Mouse (Mus musculus): Measurements from ENCODE around the gene Ube2n.

The Ube2n gene

DNA sequence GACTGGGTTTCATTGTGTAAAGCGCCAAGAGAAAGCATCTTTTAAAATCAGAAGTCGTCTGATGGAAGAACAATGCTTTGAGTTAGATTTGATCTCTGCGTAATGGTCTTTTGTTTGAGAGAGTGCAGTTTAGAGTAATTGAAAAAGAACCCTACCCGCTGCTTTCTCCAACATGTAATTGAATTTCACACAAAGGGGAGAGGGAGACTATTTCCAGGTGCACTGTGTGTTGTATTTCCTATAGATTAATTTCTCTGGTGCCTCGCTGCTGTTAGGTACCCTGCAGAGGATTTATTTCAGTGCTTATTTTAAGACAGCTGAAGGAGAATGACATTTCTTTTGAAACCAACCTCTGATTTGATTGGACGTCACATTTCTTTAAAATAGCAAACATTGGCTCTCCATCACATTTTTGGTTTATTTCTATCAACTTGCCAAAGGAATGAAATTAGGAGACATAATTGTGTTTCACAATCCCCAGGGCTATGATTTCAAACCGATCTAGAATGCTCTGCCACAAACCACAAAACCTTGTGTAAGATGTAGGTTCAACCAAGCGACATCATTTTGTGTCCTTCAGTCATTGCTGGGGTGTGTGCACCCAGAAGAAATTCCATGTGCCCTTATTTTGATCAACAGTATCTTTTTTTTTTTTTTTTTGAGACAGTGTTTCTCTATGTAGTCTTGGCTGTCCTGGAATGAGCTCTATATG is 72.7 kb downstream of the Ube2n start:
- in situ Hi-C loops (cut with MboI, MseI) = no loop called here

DNA sequence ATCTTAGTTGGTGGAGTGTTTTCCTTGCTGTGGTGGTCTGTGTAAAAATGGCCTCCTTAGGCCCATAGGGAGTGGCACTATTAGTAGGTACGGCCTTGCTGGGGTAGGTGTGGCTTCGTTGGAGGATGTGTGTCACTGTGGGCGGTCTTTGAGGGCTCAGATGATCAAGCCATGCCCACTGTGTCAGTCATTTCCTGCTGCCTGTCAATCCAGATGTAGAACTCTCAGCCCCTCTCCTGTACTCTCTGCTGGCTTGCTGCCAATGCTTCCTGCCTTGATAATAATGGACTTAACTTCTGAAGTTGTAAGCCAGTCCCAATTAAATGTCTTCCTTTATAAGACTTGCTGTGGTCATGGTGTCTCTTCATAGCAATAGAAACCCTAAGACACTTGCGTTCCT is 74.3 kb downstream of the Ube2n start:
- in situ Hi-C loops (cut with MboI, MseI) = no loop called here

DNA sequence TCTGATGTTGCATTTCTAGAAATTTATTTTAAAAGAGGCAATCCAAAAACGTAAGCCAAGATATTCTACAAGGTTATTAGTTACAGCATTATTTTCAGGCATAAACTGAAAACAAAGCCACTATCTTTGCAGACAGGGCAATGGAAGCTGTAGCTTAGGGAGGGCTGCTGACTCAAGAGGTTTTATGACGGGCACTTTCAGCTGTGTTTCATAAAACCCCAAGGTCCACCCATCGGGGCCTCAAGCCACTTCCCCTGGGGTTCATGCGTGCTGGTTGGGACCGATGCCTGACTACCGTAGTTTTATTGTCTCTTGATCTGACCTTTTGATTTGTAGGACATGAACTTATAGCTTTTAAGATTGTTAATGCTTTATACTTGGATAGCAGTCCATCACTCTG is 75.3 kb downstream of the Ube2n start:
- in situ Hi-C loops (cut with MboI, MseI) = no loop called here

GRCm38 (mm10) chr10:95591257-95591656 is 76.3 kb downstream of the Ube2n start:
- in situ Hi-C loops (cut with MboI, MseI) = no loop called here

- in situ Hi-C loops (cut with MboI, MseI) = no loop called here
Measured at GRCm38 (mm10) chr10:95594414-95594813, 79.5 kb downstream of the Ube2n start.

All from T-helper 17 cell (primary cell).